Mouse (Mus musculus): ENCODE measurements around the gene Ttc9c.

The Ttc9c gene

GRCm38 (mm10) chr19:8830664-8831063 is 11.5 kb upstream of the Ttc9c start:
- DNase-seq (ENCODE audit: low spot score), result no peak

DNA sequence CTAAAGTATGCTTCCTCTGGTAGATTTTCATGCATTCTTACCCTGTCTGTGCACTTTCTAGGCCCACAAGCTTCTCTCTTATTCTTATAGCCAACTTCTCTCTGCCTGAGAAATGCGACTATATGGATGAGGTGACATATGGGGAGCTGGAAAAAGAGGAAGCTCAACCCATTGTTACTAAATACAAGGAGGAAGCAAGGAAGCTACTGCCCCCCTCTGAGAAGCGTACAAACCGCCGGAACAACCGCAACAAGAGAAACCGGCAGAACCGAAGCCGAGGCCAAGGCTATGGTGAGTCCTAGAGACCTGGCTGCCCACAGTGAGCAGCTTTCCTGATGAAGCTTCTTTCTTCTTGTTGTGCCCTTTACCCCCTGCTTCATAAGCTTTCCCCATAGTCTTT is 10.5 kb upstream of the Ttc9c start, which contains the start of gene AC129217.1:
Gene AC129217.1 (plus strand): TSS at position 114 of the 400 bp plus-strand sequence.
- DNase-seq (ENCODE audit: low spot score), result no peak

DNA sequence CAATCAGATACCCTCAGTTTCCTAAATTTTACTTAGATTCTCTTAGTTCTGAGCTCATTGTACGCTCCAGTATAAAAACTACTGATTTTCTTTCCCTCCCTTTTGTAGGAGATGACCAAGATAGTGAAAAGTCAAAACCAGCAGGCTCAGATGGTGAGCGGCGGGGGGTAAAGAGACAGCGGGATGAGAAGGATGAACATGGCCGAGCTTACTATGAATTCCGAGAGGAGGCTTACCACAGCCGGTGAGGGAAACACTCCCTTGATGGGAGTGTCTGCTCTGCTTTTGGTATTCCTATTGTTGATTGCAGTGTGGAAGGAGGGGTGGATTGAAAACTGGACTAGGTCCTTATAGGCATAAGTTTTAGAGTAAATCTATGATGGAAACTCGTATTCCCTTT is 3.6 kb upstream of the Ttc9c start:
- no peak for DNase-seq (ENCODE audit: low spot score)

- no peak for DNase-seq (ENCODE audit: low spot score)
Measured at GRCm38 (mm10) chr19:8821146-8821545, 2.0 kb upstream of the Ttc9c start.

DNA sequence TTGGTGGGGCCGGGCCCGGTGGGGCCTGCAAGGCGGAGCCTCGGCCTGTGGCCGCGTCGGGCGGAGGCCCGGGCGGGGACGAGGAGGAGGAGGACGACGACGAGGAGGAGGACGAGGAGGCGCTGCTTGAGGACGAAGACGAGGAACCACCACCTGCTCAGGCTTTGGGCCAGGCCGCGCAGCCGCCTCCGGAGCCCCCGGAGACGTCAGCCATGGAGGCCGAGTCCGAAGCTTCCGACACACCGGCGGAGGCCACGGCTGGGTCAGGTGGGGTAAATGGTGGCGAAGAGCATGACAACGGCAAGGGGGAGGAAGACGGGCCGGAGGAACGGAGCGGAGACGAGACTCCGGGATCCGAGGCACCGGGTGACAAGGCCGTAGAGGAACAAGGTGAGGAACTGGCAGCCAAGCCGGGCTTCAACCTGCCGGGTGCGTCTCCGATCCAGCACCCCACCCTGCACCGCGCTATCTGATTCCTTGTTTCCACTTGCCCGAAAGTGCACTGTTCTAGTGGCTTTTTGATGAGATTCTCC is 1.4 kb upstream of the Ttc9c start:
- DNase-seq (ENCODE audit: low spot score), result no peak

DNA sequence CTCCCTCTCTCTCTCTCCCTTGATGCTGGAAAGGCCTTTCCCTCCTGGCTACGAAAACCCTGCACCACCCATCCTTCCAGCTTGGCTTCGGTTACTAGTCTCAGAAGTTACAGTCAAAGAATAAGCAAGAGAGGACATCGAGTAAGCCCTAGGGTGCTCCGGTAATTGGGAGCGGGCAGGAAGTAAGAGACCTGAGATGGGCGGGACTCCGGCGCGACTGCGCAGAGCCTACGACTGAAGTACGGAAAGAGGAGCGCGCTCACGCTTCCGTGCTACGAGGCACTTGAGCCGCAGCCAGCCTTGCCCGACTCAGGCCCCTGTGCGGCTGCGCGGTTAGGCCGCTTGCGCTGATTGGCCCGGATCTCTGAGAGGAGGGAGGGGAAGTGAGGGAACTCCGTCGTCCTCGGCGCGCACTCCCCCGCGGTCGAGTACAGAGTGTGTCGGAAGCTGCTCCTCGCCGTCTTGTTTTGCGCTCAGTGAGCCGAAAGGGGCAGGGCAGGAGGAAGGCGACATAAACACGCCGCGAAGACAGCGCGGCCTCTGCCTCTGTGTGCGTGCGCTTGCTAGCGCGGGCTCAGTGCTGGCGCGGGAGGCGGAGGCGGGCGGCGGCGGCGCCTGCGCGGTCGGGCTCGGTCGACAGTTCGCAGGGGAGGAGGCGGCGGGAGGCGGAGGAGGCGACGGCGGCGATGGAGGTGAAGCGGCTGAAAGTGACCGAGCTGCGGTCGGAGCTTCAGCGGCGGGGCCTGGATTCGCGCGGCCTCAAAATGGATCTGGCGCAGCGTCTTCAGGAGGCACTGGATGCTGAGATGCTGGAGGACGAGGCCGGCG is 677 bp upstream of the Ttc9c start, which contains the start of gene Hnrnpul2:
Gene Hnrnpul2 (plus strand): TSS at position 415 of the 828 bp plus-strand sequence.
- peak; percentile 100 for DNase-seq (ENCODE audit: low spot score)

DNA sequence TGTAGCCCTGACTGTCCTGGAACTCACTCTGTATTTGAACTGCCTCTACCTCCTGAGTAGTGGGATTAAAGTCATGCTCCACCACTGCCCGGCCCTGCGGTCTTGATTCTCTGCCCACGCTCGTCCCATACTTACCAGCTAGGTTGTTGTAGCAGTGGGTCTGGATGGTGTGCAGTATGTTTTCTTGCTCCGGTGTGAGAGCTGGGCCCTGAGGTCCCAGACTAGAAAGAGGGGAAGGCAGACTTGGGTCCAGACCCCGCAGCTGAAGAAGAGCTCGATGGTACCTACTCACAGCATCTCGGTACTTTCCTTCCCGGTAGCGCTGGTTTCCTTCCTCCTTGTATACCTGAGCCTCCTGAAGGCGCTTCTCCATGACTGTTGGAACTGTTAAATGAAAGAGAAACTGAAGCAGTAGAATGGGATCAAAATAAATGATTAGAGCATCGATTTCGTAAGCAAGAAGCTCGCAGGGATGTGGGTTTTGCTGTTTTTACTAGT is 783 bp downstream of the Ttc9c start:
- no peak for DNase-seq (ENCODE audit: low spot score)

DNA sequence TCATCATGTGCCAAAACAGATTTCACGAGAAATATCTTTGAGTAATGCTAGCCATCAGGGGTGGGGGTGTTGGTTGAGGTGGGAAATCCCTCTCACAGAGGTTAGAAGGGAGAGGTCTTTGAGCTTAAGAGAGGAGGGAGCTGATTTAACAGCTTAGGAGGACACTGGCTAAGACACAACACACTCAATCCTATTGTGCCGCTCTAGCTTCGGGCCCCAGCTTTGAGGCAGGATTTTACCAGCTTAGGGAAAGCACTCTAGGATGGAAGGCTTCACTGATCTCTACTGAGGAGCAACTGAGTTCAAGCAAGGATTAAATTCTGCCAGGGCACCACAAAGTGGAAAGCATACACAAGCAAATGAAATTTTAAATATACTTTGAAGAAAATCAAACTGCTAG is 2.1 kb downstream of the Ttc9c start:
- DNase-seq (ENCODE audit: low spot score), result no peak

DNA sequence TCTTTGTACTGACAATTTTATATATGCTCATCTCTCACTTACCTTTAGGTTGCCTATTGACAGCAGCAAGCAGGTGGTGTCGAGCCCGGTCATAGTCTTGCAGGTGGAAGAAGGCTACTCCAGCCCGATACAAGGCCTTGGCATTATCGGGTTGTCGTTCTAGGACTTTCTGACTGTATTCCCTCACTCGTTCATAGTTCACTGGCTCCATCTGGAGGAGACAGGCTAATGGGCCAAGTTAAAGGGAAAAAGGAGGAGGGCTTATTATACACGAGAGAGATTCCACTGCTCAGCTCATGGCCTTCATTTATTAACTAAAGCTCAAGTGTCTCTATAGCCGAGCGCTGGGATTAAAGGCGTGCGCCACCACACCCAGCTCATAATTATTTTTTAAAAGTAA is 3.3 kb downstream of the Ttc9c start:
- DNase-seq (ENCODE audit: low spot score), result no peak

DNA sequence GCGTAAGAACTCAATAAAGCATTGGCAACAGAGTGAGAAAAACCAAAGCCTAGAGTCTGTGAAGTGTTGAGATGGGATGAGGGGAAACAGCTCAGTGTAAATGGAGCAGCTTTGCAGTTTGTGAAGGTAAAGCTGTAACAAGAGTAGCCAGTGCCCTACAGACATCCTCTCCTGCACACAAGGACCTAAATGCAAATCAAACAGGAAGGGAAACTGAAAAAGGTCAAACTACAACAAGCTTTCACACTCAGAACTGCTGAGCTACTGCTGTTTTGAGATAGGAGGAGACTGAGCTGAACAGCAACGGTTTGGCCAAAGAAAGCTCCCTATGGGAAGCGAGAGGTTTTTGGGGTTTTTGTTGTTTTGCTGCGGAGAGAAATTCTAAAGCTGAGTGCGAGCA is 12.3 kb downstream of the Ttc9c start:
- DNase-seq (ENCODE audit: low spot score), result no peak

GRCm38 (mm10) chr19:8803879-8804660 is 15.1 kb downstream of the Ttc9c start:
- DNase-seq (ENCODE audit: low spot score), result no peak

DNA sequence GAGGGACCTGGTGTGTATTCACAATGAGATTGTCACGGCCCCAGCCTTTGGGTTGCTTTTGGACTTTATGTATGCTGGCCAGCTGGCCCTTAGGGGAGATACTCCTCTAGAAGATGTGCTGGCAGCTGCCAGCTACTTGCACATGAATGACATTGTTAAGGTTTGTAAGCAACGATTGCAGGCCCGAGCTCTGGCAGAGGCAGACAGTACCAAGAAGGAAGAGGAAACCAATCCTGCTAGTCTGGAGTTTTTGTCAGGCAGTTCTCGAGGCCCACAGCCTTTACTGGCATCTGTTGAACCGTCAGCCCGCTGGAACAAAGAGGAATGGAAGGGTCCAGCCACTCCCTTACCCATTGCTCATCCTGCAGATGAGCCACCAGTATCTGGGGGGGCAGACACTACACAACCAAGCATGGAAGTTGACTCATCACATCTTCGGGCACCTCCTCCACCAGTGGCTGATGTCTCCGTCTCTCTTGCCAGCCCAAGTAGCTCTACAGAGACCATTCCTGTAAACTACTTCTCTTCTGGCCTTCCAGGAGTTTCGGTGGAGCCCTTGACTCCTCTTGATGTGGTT is 15.8 kb downstream of the Ttc9c start:
- DNase-seq (ENCODE audit: low spot score), result no peak

DNA sequence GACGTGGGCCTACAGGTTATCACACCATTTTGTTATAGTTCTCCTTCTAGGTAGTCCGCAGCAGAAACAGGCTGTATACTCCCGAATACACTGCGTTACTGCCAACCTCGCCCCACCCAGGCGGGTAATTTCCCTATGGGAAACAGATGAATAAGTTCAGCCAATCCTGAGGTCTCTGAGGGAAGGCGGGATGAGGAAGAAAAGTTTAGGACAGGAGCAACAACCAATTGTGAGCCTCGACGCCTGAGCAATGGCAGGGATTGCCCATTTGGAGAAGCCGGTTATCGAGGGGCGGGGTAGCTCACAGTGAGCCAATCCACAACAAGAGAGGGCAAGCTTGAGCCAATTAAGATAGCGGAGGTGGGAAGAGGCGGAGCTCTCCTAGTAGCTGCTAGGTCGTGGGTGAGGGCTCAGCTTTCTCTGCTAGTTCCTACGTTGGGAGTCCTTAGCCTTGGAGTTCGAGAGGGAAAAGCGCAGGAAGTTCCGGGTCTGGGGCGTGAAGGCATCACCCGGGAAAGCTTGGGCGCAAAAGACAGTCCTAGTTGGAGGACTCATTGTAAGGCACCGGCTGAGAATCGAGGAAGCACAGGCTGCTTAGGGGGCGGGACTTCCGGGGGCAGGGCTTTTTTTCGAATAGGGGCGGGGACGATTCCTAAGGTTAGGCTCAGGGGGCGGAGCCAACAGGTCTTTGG is 16.9 kb downstream of the Ttc9c start, which contains the start of gene Zbtb3:
Gene Zbtb3 (plus strand): TSS at position 426 of the 692 bp plus-strand sequence.
- DNase-seq (ENCODE audit: low spot score), result peak; percentile 94

- no peak for DNase-seq (ENCODE audit: low spot score)
Measured at GRCm38 (mm10) chr19:8798947-8799315, 20.2 kb downstream of the Ttc9c start.

GRCm38 (mm10) chr19:8798264-8798946 is 20.7 kb downstream of the Ttc9c start, which contains the start of gene Polr2g:
Gene Polr2g, minus strand, starts transcription at chr19:8798577.
- DNase-seq (ENCODE audit: low spot score), result peak; percentile 92

DNA sequence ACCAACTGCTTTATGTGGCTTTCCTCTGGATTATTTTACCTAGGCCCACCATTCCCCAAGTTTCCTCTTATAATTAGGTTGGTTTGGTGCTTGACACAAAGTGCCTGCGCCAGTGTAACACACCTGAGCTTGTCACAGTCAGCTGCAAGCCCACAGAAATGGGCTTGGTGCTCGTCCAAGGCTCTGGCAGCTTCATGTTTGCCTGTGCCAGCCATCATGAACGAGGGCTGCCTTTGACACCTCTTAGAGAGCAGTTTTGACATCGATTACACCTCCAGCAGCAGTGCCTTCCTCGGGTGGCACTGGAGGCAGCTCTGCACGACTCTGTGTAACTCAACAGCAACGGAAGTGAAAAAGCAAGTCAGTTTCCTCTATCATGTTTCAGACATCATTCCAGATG is 29.0 kb downstream of the Ttc9c start:
- no peak for DNase-seq (ENCODE audit: low spot score)

DNA sequence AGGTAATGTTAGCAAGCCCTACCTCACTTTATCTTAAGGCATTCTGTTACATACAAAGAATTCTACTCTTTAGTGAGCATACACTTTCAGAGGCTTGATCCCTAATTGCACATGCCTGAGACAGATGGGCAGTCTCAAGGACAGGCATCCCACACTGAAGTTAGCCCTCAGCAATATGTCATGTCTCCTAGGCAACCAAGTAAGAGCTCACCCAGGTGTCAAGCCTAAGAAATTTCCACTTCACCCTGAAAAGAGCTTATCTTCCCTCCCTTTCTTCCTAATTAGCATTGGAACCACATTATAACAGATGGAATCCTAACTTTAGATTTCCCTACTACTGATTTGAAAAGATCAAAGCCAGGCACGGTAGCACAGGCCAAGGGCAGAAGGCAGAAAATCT is 30.0 kb downstream of the Ttc9c start:
- DNase-seq (ENCODE audit: low spot score), result no peak

DNA sequence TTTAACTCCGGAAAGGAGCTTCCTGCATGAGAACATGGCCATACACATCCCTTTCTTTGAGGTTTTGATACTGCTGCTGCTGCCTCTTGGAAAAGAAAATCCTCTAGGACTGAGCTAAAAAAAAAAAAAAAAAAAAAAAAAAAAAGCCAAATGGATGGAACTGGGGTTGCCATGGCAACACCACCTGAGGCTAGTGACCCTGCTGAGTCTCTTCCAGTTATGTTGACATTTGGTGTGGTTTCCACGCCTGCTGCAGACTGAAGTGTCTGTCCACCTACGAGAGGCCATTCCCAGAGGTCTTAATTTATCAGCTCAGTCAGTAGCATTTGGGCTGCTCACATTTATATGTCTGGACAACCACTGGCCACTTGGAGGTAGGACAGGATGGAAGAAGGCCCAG is 30.6 kb downstream of the Ttc9c start:
- no peak for DNase-seq (ENCODE audit: low spot score)

GRCm38 (mm10) chr19:8786008-8786781 is 32.9 kb downstream of the Ttc9c start, which contains the start of gene Taf6l:
Gene Taf6l, minus strand, starts transcription at chr19:8786417.
- peak; percentile 93 for DNase-seq (ENCODE audit: low spot score)

- no peak for DNase-seq (ENCODE audit: low spot score)
Measured at GRCm38 (mm10) chr19:8774951-8775421, 44.1 kb downstream of the Ttc9c start.

Measured in T-cell, adult 2 months (primary cell).